Mouse (Mus musculus) liver, embryonic 14.5 days (tissue): Measurements from ENCODE around the gene Capn10. TPM values are rescaled to one million over a fixed set of nuclear protein-coding genes. Genes with fewer than 3 reads are reported as not detected.

Source experiments
- ATAC-seq: fragments of 200-750 bp; cut with Nextera tagmentation; 2 replicates; pipeline ENCODE4 v1.8.0; 2017; ENCODE audit warnings: moderate number of reproducible peaks, mild to moderate bottlenecking, moderate library complexity; ENCODE audit not compliant: insufficient read depth
- DNase-seq, 3 experiments: peaks; one replicate each; pipeline ENCODE4 v3.0.0-alpha.2; 2012 to 2013; ENCODE audit warnings: low read depth in 3 of 3, low spot score in 3 of 3
- H3K27ac ChIP-seq: fragments of 300-500 bp; sonication (generic); 2 replicates; pipeline ENCODE4 v1.5.1; 2014; ENCODE audit warnings: moderate library complexity, mild to moderate bottlenecking, control low read depth, inconsistent platforms
- H3K27me3 ChIP-seq: fragments of 300-500 bp; sonication (generic); 2 replicates; pipeline ENCODE4 v1.6.1; 2014; ENCODE audit warnings: mild to moderate bottlenecking, low read length, moderate library complexity; ENCODE audit not compliant: control insufficient read depth, insufficient read depth
- H3K36me3 ChIP-seq: fragments of 300-500 bp; sonication (generic); replicated peaks from 2 replicates; pipeline ENCODE4 v1.6.1; 2014; ENCODE audit warnings: low read depth; ENCODE audit not compliant: control insufficient read depth, insufficient read depth
- H3K4me1 ChIP-seq, 2 experiments: fragments of 200-500 bp in 1 of 2; fragments of 300-500 bp in 1 of 2; sonication (generic) in 1 of 2; replicated peaks; 2 replicates each; pipeline ENCODE4 v1.6.1; 2012 to 2014; ENCODE audit warnings: antibody characterized with exemption in 1 of 2, inconsistent platforms in 1 of 2, low read length in 1 of 2; ENCODE audit not compliant: control insufficient read depth in 2 of 2, insufficient read depth in 2 of 2
- H3K4me2 ChIP-seq: fragments of 300-500 bp; sonication (generic); 2 replicates; pipeline ENCODE4 v1.6.1; 2014; ENCODE audit warnings: low read depth, mild to moderate bottlenecking, control low read depth, moderate library complexity
- H3K4me3 ChIP-seq, 2 experiments: fragments of 200-500 bp in 1 of 2; fragments of 300-500 bp in 1 of 2; sonication (generic) in 1 of 2; 2 replicates each; pipeline ENCODE4 v1.5.1; 2012 to 2014; ENCODE audit warnings: low read depth in 2 of 2, low read length in 2 of 2, mild to moderate bottlenecking in 2 of 2, control low read depth in 1 of 2, inconsistent platforms in 1 of 2, moderate library complexity in 1 of 2; ENCODE audit not compliant: insufficient read depth in 1 of 2
- H3K9ac ChIP-seq: fragments of 300-500 bp; sonication (generic); replicated peaks from 2 replicates; pipeline ENCODE4 v1.6.1; 2014; ENCODE audit warnings: mild to moderate bottlenecking, control low read depth, moderate library complexity
- H3K9me3 ChIP-seq: fragments of 300-500 bp; sonication (generic); 2 replicates; pipeline ENCODE4 v1.6.1; 2016; ENCODE audit warnings: low read length, mixed read lengths; ENCODE audit not compliant: control insufficient read depth
- CTCF ChIP-seq: IDR thresholded peaks from 2 replicates; pipeline ENCODE4 v1.5.1; 2016; ENCODE audit warnings: antibody characterized with exemption, low read depth, control low read depth
- EP300 ChIP-seq: IDR thresholded peaks from 2 replicates; pipeline ENCODE4 v1.6.1; 2016; ENCODE audit warnings: antibody characterized with exemption, low read depth
- WGBS: fragments of 180-500 bp; shearing (Covaris S2); extraction: QIAGEN DNeasy Blood & Tissue Kit; methylation state at CpG from one replicate; pipeline ENCODE4 v1.1.7; 2014; ENCODE audit not compliant: insufficient replicate concordance; 5-methylcytosine and 5-hydroxymethylcytosine counted together
- polyA plus RNA-seq, 2 experiments: library from polyadenylated mRNA; depleted of rRNA in 1 of 2; stranded (reverse) in 1 of 2; unstranded in 1 of 2; fragments of >200 nt; fragmentation: Nextera tagmentation in 1 of 2; extraction: Ambion mirVana in 1 of 2; gene quantifications; 2 replicates each; pipeline versions ENCODE4 v1.2.1 to v1.2.3; 2012 to 2014

The Capn10 gene
- polyA plus RNA-seq, 2 experiments, result 7.4 to 9.1 TPM

- DNase-seq (no peak), ATAC-seq (no peak)
- 13% methylated on average over 1 of the region's 1 CpGs for WGBS
- Histone ChIP-seq H3K27ac (no peak overlapping the region), H3K36me3 (no peaks in the 10 kb centered on the region), H3K9ac (no peak overlapping the region), H3K4me1 (peaks cover 10 to 12% of the 10 kb centered on the region in 2 experiments), H3K4me3 (no peak overlapping the region), H3K4me2 (no peak overlapping the region), H3K27me3 (no peaks in the 10 kb centered on the region), H3K9me3 (no peaks in the 10 kb centered on the region)
- TF ChIP-seq CTCF, result no peak
- no peak for TF ChIP-seq EP300
Measured at GRCm38 (mm10) chr1:92930171-92930706, 3.9 kb upstream of the Capn10 start.

- H3K4me2 ChIP-seq, result peak overlapping the region; percentile 95
- WGBS, result 59% methylated on average over 4 of the region's 4 CpGs
- TF ChIP-seq EP300 (no peak), CTCF (no peak)
Measured at GRCm38 (mm10) chr1:92933611-92934010, 565 bp upstream of the Capn10 start.

GRCm38 (mm10) chr1:92935054-92935962, 1.1 kb downstream of the Capn10 start:
- peak; percentile 37 to 47 (median 45) for DNase-seq
- H3K9ac ChIP-seq, result peak overlapping the region; percentile 75
- WGBS, result 16% methylated on average over 10 of the region's 10 CpGs
- no peaks in the 10 kb centered on the region for H3K27me3 ChIP-seq
- no peak for ATAC-seq
- peak overlapping the region; percentile 85 for H3K4me3 ChIP-seq
- TF ChIP-seq CTCF (no peak), EP300 (peak; percentile 39; the same call in 1 of the 2 replicates)
- H3K4me1 ChIP-seq, result peaks cover 15 to 19% of the 10 kb centered on the region in 2 experiments
- H3K36me3 ChIP-seq, result peaks cover 3% of the 10 kb centered on the region; the same call in 1 of the 2 replicates
- peak overlapping the region; percentile 50 for H3K27ac ChIP-seq
- peak overlapping the region; percentile 95 for H3K4me2 ChIP-seq
- H3K9me3 ChIP-seq, result no peaks in the 10 kb centered on the region

More at GRCm38 (mm10) chr1:92933611-92934010, 565 bp upstream of the Capn10 start:
- ATAC-seq (no peak), DNase-seq (no peak)
- H3K9ac ChIP-seq, result peak overlapping the region; percentile 65
- peaks cover 15 to 19% of the 10 kb centered on the region in 2 experiments for H3K4me1 ChIP-seq
- H3K9me3 ChIP-seq, result no peaks in the 10 kb centered on the region
- H3K27me3 ChIP-seq, result no peaks in the 10 kb centered on the region
- peak overlapping the region; percentile 85 for H3K4me3 ChIP-seq
- no peaks in the 10 kb centered on the region for H3K36me3 ChIP-seq
- H3K27ac ChIP-seq, result peak overlapping the region; percentile 79

DNA sequence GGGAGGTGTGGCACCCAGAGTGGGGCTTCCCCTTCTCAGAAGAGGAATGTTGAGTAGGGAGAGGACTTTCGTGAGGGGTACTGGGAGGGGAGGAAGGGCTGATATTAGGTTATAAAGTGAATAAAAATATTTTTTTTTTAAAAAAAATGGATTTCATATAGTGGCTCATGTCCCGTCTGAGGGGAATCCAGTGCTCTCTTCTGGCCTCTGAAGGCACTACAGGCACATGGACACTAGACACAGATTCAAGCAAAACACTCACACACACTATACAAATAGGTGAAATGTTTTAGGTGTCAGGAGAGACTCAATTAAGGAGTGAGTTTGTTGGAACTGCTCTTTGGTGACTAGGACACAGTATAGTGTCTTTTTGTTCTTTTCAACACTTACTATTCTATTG, 1.8 kb downstream of the Capn10 start:
- Histone ChIP-seq H3K4me2 (peak overlapping the region; percentile 95), H3K9me3 (no peaks in the 10 kb centered on the region), H3K4me1 (peaks cover 15 to 19% of the 10 kb centered on the region in 2 experiments), H3K4me3 (peak overlapping the region in 1 of 2 experiments; percentile 85; a peak in 2 of 4 replicates), H3K36me3 (peaks cover 3% of the 10 kb centered on the region; the same call in 1 of the 2 replicates), H3K27ac (no peak overlapping the region), H3K27me3 (no peaks in the 10 kb centered on the region), H3K9ac (peak overlapping the region; percentile 34; the same call in 1 of the 2 replicates)
- 48% methylated on average over 2 of the region's 2 CpGs for WGBS
- ATAC-seq (no peak), DNase-seq (no peak)
- TF ChIP-seq CTCF (no peak), EP300 (no peak)

- H3K4me2 ChIP-seq, result peak overlapping the region; percentile 95; the same call in 1 of the 2 replicates
- TF ChIP-seq EP300 (no peak), CTCF (no peak)
- no peaks in the 10 kb centered on the region for H3K9me3 ChIP-seq
- no peak overlapping the region for H3K9ac ChIP-seq
- 68% methylated on average over 3 of the region's 3 CpGs for WGBS
- H3K4me1 ChIP-seq, result peaks cover 15 to 19% of the 10 kb centered on the region in 2 experiments
- no peak overlapping the region for H3K27ac ChIP-seq
- no peak overlapping the region for H3K4me3 ChIP-seq
- DNase-seq, result no peak
- ATAC-seq, result no peak
- H3K27me3 ChIP-seq, result no peaks in the 10 kb centered on the region
- peaks cover 3% of the 10 kb centered on the region; the same call in 1 of the 2 replicates for H3K36me3 ChIP-seq
Measured at GRCm38 (mm10) chr1:92936467-92936866, 2.3 kb downstream of the Capn10 start.
